Mouse (Mus musculus) heart, adult 2 months (tissue): Measurements from ENCODE around the gene Scarb1. TPM values are rescaled to one million over a fixed set of nuclear protein-coding genes. Genes with fewer than 3 reads are reported as not detected.

ENCODE experiments used
- DNase-seq, 2 experiments: peaks; one replicate each; pipeline ENCODE4 v3.0.0; 2021
- H3K27ac ChIP-seq: fragments of 200-600 bp; 2 replicates; pipeline ENCODE4 v1.8.1; 2022
- H3K27me3 ChIP-seq: fragments of 200-500 bp; 2 replicates; pipeline ENCODE4 v1.6.1; 2012; ENCODE audit warnings: mild to moderate bottlenecking, low read length, inconsistent platforms, mixed read lengths; ENCODE audit not compliant: control insufficient read depth, insufficient read depth
- H3K36me3 ChIP-seq: fragments of 200-500 bp; 2 replicates; pipeline ENCODE4 v1.6.1; 2012; ENCODE audit warnings: low read length, inconsistent platforms; ENCODE audit not compliant: control insufficient read depth, insufficient read depth
- H3K4me1 ChIP-seq: fragments of 200-500 bp; 2 replicates; pipeline ENCODE4 v1.6.1; 2011; ENCODE audit warnings: low read length; ENCODE audit not compliant: control insufficient read depth, insufficient read depth
- H3K4me3 ChIP-seq: fragments of 200-600 bp; 2 replicates; pipeline ENCODE4 v1.8.1; 2022
- H3K79me2 ChIP-seq: fragments of 200-500 bp; replicated peaks from 2 replicates; pipeline ENCODE4 v1.6.1; 2012; ENCODE audit warnings: mild to moderate bottlenecking, inconsistent platforms, low read length, moderate library complexity, mixed read lengths; ENCODE audit not compliant: control insufficient read depth, insufficient read depth
- H3K9ac ChIP-seq: fragments of 200-500 bp; 2 replicates; pipeline ENCODE4 v1.6.1; 2012; ENCODE audit warnings: low read depth, mild to moderate bottlenecking, control low read depth, inconsistent platforms, low read length, mixed read lengths
- CTCF ChIP-seq: fragments of 200-600 bp; IDR thresholded peaks from 2 replicates; pipeline ENCODE4 v1.8.1; 2022; ENCODE audit warnings: antibody characterized with exemption, mild to moderate bottlenecking, moderate library complexity
- EP300 ChIP-seq: fragments of 200-500 bp; IDR thresholded peaks from 2 replicates; pipeline ENCODE4 v1.6.1; 2011; ENCODE audit warnings: low read depth, low read length, control low read depth; ENCODE audit not compliant: insufficient read depth
- POLR2A ChIP-seq: fragments of 200-500 bp; IDR thresholded peaks from 2 replicates; pipeline ENCODE4 v1.6.1; 2011; ENCODE audit warnings: mild to moderate bottlenecking, low read depth, low read length, control low read depth; ENCODE audit not compliant: insufficient read depth
- WGBS: fragments of 180-500 bp; shearing (Covaris S2); methylation state at CpG from one replicate; pipeline ENCODE4 v1.1.7; 2018; 5-methylcytosine and 5-hydroxymethylcytosine counted together
- intact Hi-C: fragments of 180-260 bp; cut with DNase I; formaldehyde crosslinking; loops from one replicate; pipeline ENCODE4 v1.15.1; 2025
- polyA plus RNA-seq: library from polyadenylated mRNA; depleted of rRNA; stranded (reverse); fragments of >200 nt; gene quantifications from 2 replicates; pipeline ENCODE4 v1.2.3, GENCODE M21; 2012
- total RNA-seq, 2 experiments: library from RNA; stranded (reverse); gene quantifications; 2 replicates each; pipeline ENCODE4 v1.2.3; 2021

Scarb1 gene
- total and polyA plus RNA-seq, 3 experiments: 23.6 to 55.5 (median 27.8) TPM

DNA sequence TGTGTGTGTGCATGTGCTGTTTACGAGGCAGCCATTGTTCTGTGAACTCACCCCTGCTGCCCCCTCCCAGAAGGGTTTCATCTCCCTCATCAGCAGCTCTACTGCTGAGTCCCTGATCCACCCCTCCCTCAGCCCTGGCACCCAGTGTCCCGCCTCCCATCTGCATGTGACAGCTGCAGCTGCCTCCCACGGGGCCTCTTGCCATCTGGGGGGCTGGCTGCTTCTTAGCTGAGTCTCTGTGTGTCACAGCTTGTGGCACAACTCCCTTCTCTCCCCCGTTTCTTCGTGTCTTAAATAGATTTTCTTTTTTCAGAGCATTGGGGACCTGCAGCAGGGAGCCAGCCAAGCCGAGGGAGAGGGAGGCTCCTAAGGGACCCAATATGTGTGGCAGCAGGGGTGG, 97.0 kb downstream of the Scarb1 start:
- H3K36me3 ChIP-seq: no peaks in the 10 kb centered on the region
- H3K9ac ChIP-seq: no peak overlapping the region
- H3K4me3 ChIP-seq: no peak overlapping the region
- no peaks in the 10 kb centered on the region for H3K27me3 ChIP-seq
- H3K4me1 ChIP-seq: peaks cover 2% of the 10 kb centered on the region
- intact Hi-C loops: no loop called here
- 76% methylated on average over 6 of the region's 6 CpGs for WGBS
- no peaks in the 10 kb centered on the region for H3K79me2 ChIP-seq
- no peak for TF ChIP-seq CTCF
- TF ChIP-seq EP300: no peak
- TF ChIP-seq POLR2A: no peak
- no peak for DNase-seq
- H3K27ac ChIP-seq: no peak overlapping the region

DNA sequence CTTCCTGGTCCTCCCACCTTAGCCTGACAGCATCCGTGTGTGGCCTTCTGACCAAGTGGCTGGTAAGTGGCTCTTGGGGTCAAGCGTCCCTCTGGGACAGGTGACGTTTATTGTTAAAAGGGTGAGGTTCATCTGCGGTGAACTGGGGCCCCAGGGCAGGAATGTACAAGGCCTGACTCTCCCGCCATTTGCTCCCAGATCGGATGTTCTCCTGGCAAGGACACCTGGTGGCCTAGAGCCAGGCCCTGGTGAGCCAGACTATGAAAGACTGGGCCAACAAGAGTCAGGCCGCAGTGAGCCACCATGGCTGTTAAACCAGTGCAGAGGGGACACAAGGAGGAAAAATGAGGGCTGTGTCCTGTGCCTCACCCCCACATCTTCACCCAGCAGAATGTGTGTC, 98.8 kb downstream of the Scarb1 start:
- no peaks in the 10 kb centered on the region for H3K27me3 ChIP-seq
- DNase-seq: peak in 1 of 2 experiments; percentile 30
- no peak overlapping the region for H3K9ac ChIP-seq
- peaks cover 2% of the 10 kb centered on the region for H3K4me1 ChIP-seq
- H3K27ac ChIP-seq: no peak overlapping the region
- no peaks in the 10 kb centered on the region for H3K79me2 ChIP-seq
- H3K4me3 ChIP-seq: no peak overlapping the region
- WGBS: 65% methylated on average over 7 of the region's 7 CpGs
- no peak for TF ChIP-seq POLR2A
- TF ChIP-seq EP300: no peak
- no peak for TF ChIP-seq CTCF
- intact Hi-C loops: no loop called here
- no peaks in the 10 kb centered on the region for H3K36me3 ChIP-seq

DNA sequence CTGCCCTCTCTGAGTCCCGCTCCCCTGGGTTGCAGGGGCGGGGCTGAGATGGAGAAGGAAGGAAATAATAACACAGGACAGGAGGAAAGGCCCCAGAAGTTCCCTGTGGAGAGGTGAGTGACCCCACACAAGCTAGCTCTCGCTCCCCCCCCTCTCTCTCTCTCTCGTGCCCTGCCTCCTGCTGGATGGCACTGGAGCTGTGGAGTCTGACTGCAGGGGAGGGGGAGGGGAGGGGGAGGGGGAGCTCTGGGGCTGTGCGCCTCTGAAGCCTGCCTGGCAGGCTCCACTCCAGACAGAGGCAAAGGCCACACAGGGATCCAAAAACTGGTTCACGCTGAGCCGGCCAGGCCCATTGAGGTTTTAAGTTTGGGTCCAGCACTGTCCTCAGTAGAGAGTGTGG, 99.3 kb downstream of the Scarb1 start:
- intact Hi-C loops: no loop called here
- Histone ChIP-seq H3K36me3 (no peaks in the 10 kb centered on the region), H3K4me1 (peaks cover 2% of the 10 kb centered on the region), H3K9ac (no peak overlapping the region), H3K27me3 (no peaks in the 10 kb centered on the region), H3K4me3 (no peak overlapping the region), H3K27ac (no peak overlapping the region), H3K79me2 (no peaks in the 10 kb centered on the region)
- DNase-seq: no peak
- no peak for TF ChIP-seq CTCF
- TF ChIP-seq EP300: no peak
- no peak for TF ChIP-seq POLR2A
- 54% methylated on average over 6 of the region's 7 CpGs for WGBS

DNA sequence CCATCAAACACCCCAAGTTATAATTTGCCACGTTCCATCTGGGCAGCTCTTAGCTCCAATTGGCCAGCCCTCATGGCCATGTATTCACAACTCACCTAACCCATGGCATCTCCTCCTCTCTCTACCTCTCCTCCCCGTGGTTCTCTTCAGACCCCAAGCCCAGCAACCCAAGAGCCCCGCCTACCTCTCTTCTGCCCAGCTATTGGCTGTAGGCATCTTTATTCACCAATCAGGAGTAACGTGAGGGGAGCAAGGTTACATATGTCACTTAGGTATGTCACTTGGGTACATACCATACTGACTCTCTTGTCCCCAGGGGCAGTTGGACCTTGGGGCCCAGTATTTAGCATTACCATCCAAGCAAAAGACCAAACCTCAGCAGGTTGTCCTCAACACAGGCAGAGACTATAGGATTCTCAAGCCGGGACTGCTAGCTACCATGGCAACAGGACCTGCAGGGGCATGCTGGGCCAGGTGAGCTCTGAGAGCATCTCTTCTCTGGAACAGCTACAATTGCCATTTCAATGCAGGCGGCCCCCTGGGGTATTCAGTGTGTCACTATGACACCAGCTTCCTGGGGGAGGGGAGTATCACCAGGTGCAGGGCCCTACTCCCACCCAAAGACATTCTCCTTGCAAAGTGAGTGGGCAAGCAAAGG, 100.6 kb downstream of the Scarb1 start:
- Histone ChIP-seq H3K4me3 (no peak overlapping the region), H3K36me3 (no peaks in the 10 kb centered on the region), H3K4me1 (no peaks in the 10 kb centered on the region; the same call in 1 of the 2 replicates), H3K27me3 (no peaks in the 10 kb centered on the region), H3K9ac (no peak overlapping the region), H3K27ac (no peak overlapping the region), H3K79me2 (no peaks in the 10 kb centered on the region)
- intact Hi-C loops: no loop called here
- WGBS: 42% methylated on average over 6 of the region's 6 CpGs
- DNase-seq: no peak
- TF ChIP-seq POLR2A (no peak), CTCF (no peak), EP300 (no peak)

DNA sequence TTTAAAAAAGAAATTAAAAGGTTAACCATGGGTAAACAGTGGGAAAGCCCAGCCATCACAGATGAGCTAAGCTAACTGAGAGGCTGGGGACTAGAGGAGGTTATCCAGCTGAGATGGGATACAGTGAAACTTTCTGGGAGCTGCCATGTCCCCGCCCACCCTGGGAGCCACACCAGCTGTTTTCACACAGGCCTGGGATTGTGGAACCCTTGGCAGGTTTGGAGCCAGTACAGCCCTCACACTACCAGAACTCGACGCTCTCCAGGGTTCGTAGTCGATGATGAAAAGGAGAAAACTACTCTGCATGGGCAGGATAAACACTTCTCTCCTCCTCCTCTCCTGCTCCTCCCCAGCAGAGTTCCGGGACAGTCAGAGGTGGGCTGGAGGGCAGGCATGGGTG, 105.0 kb downstream of the Scarb1 start:
- peak; percentile 67 to 80 for DNase-seq
- H3K4me3 ChIP-seq: no peak overlapping the region
- H3K27ac ChIP-seq: no peak overlapping the region
- H3K4me1 ChIP-seq: no peaks in the 10 kb centered on the region; the same call in 1 of the 2 replicates
- no peaks in the 10 kb centered on the region for H3K36me3 ChIP-seq
- TF ChIP-seq CTCF (no peak), EP300 (no peak), POLR2A (no peak)
- no peaks in the 10 kb centered on the region for H3K27me3 ChIP-seq
- intact Hi-C loops: no loop called here
- WGBS: 69% methylated on average over 6 of the region's 6 CpGs
- no peaks in the 10 kb centered on the region for H3K79me2 ChIP-seq
- no peak overlapping the region for H3K9ac ChIP-seq

DNA sequence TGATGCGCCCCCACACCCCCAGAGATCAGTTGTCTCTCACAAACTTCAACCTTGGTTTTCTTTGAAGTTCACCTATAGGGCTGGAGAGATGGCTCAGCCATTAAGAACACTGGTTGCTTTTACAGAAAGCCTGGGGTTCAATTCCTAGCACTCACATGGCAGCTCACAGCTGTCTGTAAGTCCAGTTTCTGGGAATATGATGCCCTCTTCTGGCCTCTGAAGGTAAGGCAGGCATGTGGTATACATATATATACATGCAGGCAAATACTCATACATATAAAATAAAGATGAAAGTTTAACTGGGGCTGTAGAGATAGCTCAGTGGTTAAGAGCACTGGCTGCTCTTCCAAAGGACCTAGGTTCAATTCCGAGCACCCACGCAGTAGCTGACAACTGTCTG, 105.5 kb downstream of the Scarb1 start:
- DNase-seq: no peak
- Histone ChIP-seq H3K36me3 (no peaks in the 10 kb centered on the region), H3K9ac (no peak overlapping the region), H3K4me3 (no peak overlapping the region), H3K27me3 (no peaks in the 10 kb centered on the region), H3K79me2 (no peaks in the 10 kb centered on the region), H3K4me1 (no peaks in the 10 kb centered on the region; the same call in 1 of the 2 replicates), H3K27ac (no peak overlapping the region)
- intact Hi-C loops: no loop called here
- 93% methylated on average over 3 of the region's 3 CpGs for WGBS
- TF ChIP-seq POLR2A (no peak), CTCF (peak; percentile 58)
